Mouse (Mus musculus): ENCODE measurements around the gene Tbc1d14. TPM values are rescaled to one million over a fixed set of nuclear protein-coding genes. Genes with fewer than 3 reads are reported as not detected.

Gene Tbc1d14
- polyA plus RNA-seq, 1 experiment, result 0.47 TPM

DNA sequence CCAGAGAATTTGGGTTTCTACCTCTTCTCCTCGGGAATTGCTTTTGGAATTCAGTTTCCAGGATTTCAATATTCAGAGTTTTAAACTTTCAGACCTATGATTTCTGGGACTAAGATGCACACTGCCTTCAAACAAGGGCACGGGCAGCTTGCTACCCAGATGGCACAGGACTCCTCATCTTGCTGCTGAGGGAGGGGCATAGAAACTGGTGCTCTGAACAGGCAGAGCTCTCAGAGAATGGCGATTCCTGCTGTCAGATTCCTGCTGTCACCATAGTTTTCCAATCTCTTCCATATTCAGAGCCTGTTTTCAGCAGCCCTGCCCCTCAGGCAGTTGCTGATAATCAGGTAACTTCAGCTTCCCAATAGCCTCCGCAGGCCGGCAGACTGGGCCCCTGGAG lies 77.5 kb downstream of the Tbc1d14 start:
- TF ChIP-seq GATA1 (IDR thresholded peaks at IDR 0.05; ENCODE audit: low read length) (no peak), TAL1 (IDR thresholded peaks at IDR 0.05; ENCODE audit: low read length) (no peak)
- Histone ChIP-seq H3K36me3 (ENCODE audit: control insufficient read depth) (peaks cover 82% of the 10 kb centered on the region), H3K9me3 (ENCODE audit: control insufficient read depth, low read length) (no peaks in the 10 kb centered on the region; the same call in 1 of the 2 replicates)

DNA sequence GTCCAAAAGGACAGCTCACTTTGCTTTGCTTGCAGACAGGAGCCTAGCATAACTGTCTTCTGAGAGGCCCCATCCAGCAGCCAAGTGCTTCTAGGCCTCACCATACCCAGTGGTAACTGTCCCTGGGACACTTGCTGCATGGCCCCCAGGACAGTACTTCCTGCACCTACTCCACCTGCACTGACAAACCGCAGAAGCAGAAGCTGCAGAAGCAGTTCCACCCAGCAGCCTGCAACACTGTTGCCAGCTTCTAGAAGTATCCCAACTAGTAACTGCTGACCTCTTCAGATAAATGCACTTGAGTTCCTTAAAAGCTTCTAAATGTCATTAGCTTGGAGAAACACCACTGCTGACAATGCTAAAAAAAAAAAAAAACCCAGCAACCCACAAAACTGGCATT lies 78.0 kb downstream of the Tbc1d14 start:
- H3K36me3 ChIP-seq (ENCODE audit: control insufficient read depth), result peaks cover 82% of the 10 kb centered on the region

More for the DNA sequence above, 77.5 kb downstream of the Tbc1d14 start:
- no peak overlapping the region for H3K4me3 ChIP-seq (replicated peaks)
- no peaks in the 10 kb centered on the region for H3K27me3 ChIP-seq (ENCODE audit: control insufficient read depth)
- no peaks in the 10 kb centered on the region for H3K4me1 ChIP-seq (ENCODE audit: control insufficient read depth)

DNA sequence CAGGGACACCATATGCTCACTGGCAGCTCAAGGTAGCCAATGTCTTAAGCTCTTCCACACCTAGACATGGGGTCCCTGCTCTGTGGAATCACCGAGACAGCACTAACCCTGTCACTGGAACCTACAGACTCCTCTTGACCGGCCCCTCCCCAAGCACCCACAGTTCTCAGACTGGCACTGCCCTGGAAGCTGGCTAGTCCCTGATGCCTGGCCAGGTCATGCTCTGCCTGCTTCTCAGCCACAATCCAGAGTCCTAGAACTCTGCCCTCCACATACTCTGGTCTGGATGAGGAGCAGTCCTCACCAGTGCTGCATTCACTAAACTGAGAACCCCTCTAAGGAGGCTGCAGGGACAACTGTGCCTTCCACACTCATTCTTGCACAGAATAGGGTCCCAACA lies 82.1 kb downstream of the Tbc1d14 start:
- TF ChIP-seq TAL1 (IDR thresholded peaks at IDR 0.05; ENCODE audit: low read length) (no peak), GATA1 (IDR thresholded peaks at IDR 0.05; ENCODE audit: low read length) (no peak)
- peaks cover 74% of the 10 kb centered on the region for H3K36me3 ChIP-seq (ENCODE audit: control insufficient read depth)
- H3K4me3 ChIP-seq (replicated peaks), result no peak overlapping the region

More for the DNA sequence above, 78.0 kb downstream of the Tbc1d14 start:
- TF ChIP-seq GATA1 (IDR thresholded peaks at IDR 0.05; ENCODE audit: low read length), result no peak
- no peak for TF ChIP-seq TAL1 (IDR thresholded peaks at IDR 0.05; ENCODE audit: low read length)
- H3K27me3 ChIP-seq (ENCODE audit: control insufficient read depth), result no peaks in the 10 kb centered on the region
- no peak overlapping the region for H3K4me3 ChIP-seq (replicated peaks)
- no peaks in the 10 kb centered on the region for H3K4me1 ChIP-seq (ENCODE audit: control insufficient read depth)
- H3K9me3 ChIP-seq (ENCODE audit: control insufficient read depth, low read length), result no peaks in the 10 kb centered on the region

DNA sequence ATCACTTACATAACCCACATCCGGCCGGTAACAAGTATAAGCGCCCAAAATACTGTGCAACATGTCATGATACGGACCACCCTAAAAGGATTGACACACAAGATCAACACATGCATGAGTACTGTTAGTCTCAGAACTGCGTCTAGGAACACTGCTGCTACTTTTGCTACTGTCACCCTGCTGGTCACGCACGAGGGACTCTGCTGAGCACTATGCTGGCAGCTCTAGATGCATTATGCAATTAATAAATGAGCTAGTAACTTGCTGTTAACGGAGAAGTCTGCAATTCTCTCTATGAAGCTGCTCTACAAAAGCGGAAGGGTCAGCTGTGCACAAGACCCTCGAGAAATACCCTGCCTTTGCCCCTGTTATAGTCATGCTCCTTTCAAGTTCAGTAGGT lies 84.7 kb downstream of the Tbc1d14 start:
- no peaks in the 10 kb centered on the region for H3K4me1 ChIP-seq (ENCODE audit: control insufficient read depth)
- H3K36me3 ChIP-seq (ENCODE audit: control insufficient read depth), result peaks cover 76% of the 10 kb centered on the region
- TF ChIP-seq TAL1 (IDR thresholded peaks at IDR 0.05; ENCODE audit: low read length), result no peak
- TF ChIP-seq GATA1 (IDR thresholded peaks at IDR 0.05; ENCODE audit: low read length), result no peak
- no peak overlapping the region for H3K4me3 ChIP-seq (replicated peaks)
- no peaks in the 10 kb centered on the region for H3K27me3 ChIP-seq (ENCODE audit: control insufficient read depth)
- no peaks in the 10 kb centered on the region for H3K9me3 ChIP-seq (ENCODE audit: control insufficient read depth, low read length)

More for the DNA sequence above, 82.1 kb downstream of the Tbc1d14 start:
- Histone ChIP-seq H3K4me1 (ENCODE audit: control insufficient read depth) (no peaks in the 10 kb centered on the region), H3K9me3 (ENCODE audit: control insufficient read depth, low read length) (no peaks in the 10 kb centered on the region), H3K27me3 (ENCODE audit: control insufficient read depth) (no peaks in the 10 kb centered on the region)

DNA sequence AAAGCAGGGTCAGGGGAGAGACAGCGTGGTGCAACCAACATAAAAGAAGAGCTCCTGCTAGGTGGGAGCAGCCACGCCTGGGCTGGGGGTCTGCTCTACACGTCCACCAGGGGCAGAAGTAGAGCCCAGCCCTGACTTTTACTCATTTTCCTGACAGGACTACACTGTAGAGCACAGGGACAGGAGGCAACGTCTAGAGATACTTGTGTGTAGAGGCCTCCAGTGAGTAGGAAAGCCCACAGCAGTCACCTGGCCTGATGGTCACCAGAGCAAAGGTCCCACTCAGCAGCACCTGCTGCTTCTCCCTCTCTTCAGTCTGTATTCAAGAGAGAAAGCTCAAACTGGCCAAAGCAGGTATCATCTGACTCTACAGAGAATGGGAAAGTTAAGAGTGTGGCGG lies 87.4 kb downstream of the Tbc1d14 start:
- H3K4me1 ChIP-seq (ENCODE audit: control insufficient read depth), result no peaks in the 10 kb centered on the region
- H3K36me3 ChIP-seq (ENCODE audit: control insufficient read depth), result peaks cover 67% of the 10 kb centered on the region
- no peak overlapping the region for H3K4me3 ChIP-seq (replicated peaks)
- H3K9me3 ChIP-seq (ENCODE audit: control insufficient read depth, low read length), result no peaks in the 10 kb centered on the region
- no peak for TF ChIP-seq TAL1 (IDR thresholded peaks at IDR 0.05; ENCODE audit: low read length)
- no peak for TF ChIP-seq GATA1 (IDR thresholded peaks at IDR 0.05; ENCODE audit: low read length)
- no peaks in the 10 kb centered on the region for H3K27me3 ChIP-seq (ENCODE audit: control insufficient read depth)

DNA sequence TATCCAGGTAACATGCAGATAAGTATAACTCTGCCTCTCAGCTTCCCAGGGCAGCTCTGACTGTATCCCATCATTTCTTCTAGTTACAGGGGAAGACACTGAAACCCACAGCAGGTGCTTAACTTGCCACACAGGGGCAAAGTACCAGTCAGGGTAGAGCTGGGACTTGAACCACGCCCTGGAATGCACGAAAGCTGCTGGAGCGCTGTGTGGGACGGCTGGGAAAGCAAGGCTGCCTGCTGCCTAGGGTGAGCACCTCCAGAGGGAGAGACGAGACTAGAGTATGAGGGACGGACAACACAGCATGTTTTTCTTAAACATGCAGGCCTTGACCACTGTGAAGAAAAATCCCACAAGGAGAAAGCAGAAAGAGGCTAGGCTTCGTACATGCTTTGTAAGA lies 87.8 kb downstream of the Tbc1d14 start:
- H3K27me3 ChIP-seq (ENCODE audit: control insufficient read depth), result no peaks in the 10 kb centered on the region
- no peak overlapping the region for H3K4me3 ChIP-seq (replicated peaks)
- no peaks in the 10 kb centered on the region for H3K9me3 ChIP-seq (ENCODE audit: control insufficient read depth, low read length)
- no peaks in the 10 kb centered on the region for H3K4me1 ChIP-seq (ENCODE audit: control insufficient read depth)
- H3K36me3 ChIP-seq (ENCODE audit: control insufficient read depth), result peaks cover 67% of the 10 kb centered on the region
- TF ChIP-seq GATA1 (IDR thresholded peaks at IDR 0.05; ENCODE audit: low read length), result no peak

DNA sequence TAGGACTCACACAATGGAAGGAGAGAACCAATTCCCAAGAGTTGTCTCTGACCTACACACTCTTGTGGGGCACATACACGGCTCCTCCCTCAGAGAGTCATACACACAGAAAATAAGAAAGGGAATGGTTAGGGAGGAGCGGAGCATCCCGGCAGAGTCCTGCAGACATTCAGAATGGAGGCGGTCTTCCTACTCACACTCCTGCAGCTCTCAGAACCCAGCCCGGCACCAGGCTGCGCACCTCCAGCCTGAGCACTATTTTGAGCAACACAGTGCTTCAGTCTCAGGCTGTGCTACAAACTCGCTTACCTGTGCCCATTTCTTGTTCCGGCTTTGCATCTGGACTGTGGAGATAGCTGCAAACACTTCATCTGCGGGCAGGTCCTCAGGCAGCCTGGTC lies 98.4 kb downstream of the Tbc1d14 start:
- no peak overlapping the region for H3K4me3 ChIP-seq (replicated peaks)
- peaks cover 46% of the 10 kb centered on the region for H3K36me3 ChIP-seq (ENCODE audit: control insufficient read depth)

DNA sequence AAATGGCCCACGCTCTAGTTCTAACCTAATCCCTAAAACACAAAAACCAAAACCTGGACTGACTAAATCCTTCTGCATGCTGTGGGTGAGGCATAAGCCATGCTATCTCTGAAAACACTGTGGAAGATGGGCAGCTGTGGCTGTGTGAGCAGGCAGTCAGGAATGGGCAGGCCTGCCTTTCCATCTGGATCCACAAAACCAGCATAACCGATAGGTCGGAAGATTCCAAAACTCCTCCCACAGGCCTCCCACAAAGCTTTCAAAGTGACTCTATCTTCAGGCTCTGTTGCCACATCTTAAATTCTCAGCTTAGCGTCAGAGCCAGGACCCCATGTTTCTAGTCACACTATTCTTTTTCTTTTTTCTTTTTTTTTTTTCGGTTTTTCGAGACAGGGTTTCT lies 99.2 kb downstream of the Tbc1d14 start:
- H3K27me3 ChIP-seq (ENCODE audit: control insufficient read depth), result no peaks in the 10 kb centered on the region
- no peaks in the 10 kb centered on the region for H3K4me1 ChIP-seq (ENCODE audit: control insufficient read depth)
- no peak for TF ChIP-seq GATA1 (IDR thresholded peaks at IDR 0.05; ENCODE audit: low read length)
- no peak for TF ChIP-seq TAL1 (IDR thresholded peaks at IDR 0.05; ENCODE audit: low read length)
- no peak overlapping the region for H3K4me3 ChIP-seq (replicated peaks)
- H3K9me3 ChIP-seq (ENCODE audit: control insufficient read depth, low read length), result no peaks in the 10 kb centered on the region; the same call in 1 of the 2 replicates
- peaks cover 45% of the 10 kb centered on the region for H3K36me3 ChIP-seq (ENCODE audit: control insufficient read depth)

More for the DNA sequence above, 98.4 kb downstream of the Tbc1d14 start:
- no peaks in the 10 kb centered on the region for H3K27me3 ChIP-seq (ENCODE audit: control insufficient read depth)
- no peaks in the 10 kb centered on the region; the same call in 1 of the 2 replicates for H3K9me3 ChIP-seq (ENCODE audit: control insufficient read depth, low read length)
- H3K4me1 ChIP-seq (ENCODE audit: control insufficient read depth), result no peaks in the 10 kb centered on the region
- TF ChIP-seq GATA1 (IDR thresholded peaks at IDR 0.05; ENCODE audit: low read length), result no peak
- no peak for TF ChIP-seq TAL1 (IDR thresholded peaks at IDR 0.05; ENCODE audit: low read length)

DNA sequence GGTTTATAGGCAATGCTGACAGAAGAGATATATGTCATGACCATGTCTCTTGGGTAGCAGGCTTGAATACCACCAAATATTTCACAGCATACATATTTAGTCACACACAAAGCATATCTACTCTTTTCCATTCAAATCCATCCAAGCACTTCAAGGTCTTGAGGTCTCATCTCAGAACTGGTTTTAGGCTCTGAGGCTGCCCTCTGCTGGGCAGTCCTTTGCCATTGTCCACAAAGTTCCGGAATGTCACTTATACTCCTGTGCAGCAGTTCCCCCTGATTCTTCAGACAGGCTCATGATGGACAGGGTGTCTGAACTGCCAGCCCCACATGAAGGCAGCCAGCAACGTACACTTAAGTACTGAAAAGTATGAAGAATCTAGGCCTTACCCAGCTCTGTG lies 103.9 kb downstream of the Tbc1d14 start:
- no peaks in the 10 kb centered on the region; the same call in 1 of the 2 replicates for H3K9me3 ChIP-seq (ENCODE audit: control insufficient read depth, low read length)
- peaks cover 22% of the 10 kb centered on the region for H3K36me3 ChIP-seq (ENCODE audit: control insufficient read depth)
- peaks cover 13% of the 10 kb centered on the region for H3K4me1 ChIP-seq (ENCODE audit: control insufficient read depth)
- no peak for TF ChIP-seq TAL1 (IDR thresholded peaks at IDR 0.05; ENCODE audit: low read length)
- no peak for TF ChIP-seq GATA1 (IDR thresholded peaks at IDR 0.05; ENCODE audit: low read length)
- H3K27me3 ChIP-seq (ENCODE audit: control insufficient read depth), result peaks cover 33% of the 10 kb centered on the region
- H3K4me3 ChIP-seq (replicated peaks), result no peak overlapping the region

DNA sequence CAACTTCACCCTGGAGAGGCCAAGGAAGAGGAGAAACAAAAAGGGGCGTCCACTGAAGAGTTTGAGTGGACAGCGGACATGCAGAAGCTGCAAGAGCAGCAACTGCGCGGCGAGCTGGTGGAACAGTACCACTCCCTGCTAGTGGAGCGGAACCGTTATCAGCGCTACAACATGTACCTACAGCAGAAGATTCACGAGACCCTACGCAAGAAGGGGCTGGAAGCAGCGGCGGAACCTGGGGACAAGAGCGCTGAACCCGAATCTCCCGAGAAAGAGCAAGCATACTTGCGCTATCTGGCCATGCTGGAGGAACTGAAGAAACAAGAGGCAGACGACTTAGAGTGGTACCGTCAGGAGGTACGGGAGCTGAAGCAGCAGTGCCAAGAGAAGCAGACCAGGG lies 107.8 kb downstream of the Tbc1d14 start:
- Histone ChIP-seq H3K9me3 (ENCODE audit: control insufficient read depth, low read length) (no peaks in the 10 kb centered on the region), H3K36me3 (ENCODE audit: control insufficient read depth) (peaks cover 23% of the 10 kb centered on the region), H3K4me1 (ENCODE audit: control insufficient read depth) (peaks cover 46% of the 10 kb centered on the region), H3K4me3 (replicated peaks) (peak overlapping the region; percentile 80), H3K27me3 (ENCODE audit: control insufficient read depth) (peaks cover 33% of the 10 kb centered on the region)
- TF ChIP-seq TAL1 (IDR thresholded peaks at IDR 0.05; ENCODE audit: low read length), result no peak
- no peak; the same call in 1 of the 2 replicates for TF ChIP-seq GATA1 (IDR thresholded peaks at IDR 0.05; ENCODE audit: low read length)

Data from erythroblast, embryonic 14.5 days (primary cell).